Mouse (Mus musculus): ENCODE data around the gene Gtpbp1.

Gtpbp1 gene

GRCm38 (mm10) chr15:79755977-79756625 lies 65.5 kb downstream of the Gtpbp1 start:
- DNase-seq, result no peak

GRCm38 (mm10) chr15:79757118-79757517 lies 66.5 kb downstream of the Gtpbp1 start:
- no peak for DNase-seq

- no peak for DNase-seq
These were observed 70.3 kb downstream of the Gtpbp1 start for GRCm38 (mm10) chr15:79760956-79761355.

- DNase-seq, result no peak
These were observed 72.4 kb downstream of the Gtpbp1 start for GRCm38 (mm10) chr15:79763001-79763400.

- DNase-seq, result peak; percentile 73 to 81
These were observed 73.1 kb downstream of the Gtpbp1 start for GRCm38 (mm10) chr15:79763601-79764246.

GRCm38 (mm10) chr15:79764539-79765267 lies 74.1 kb downstream of the Gtpbp1 start:
- DNase-seq, result peak in 1 of 2 experiments; percentile 71

- peak; percentile 73 to 76 for DNase-seq
These were observed 74.7 kb downstream of the Gtpbp1 start for GRCm38 (mm10) chr15:79765361-79765760.

- peak in 1 of 2 experiments; percentile 51 for DNase-seq
These were observed 75.5 kb downstream of the Gtpbp1 start for GRCm38 (mm10) chr15:79766168-79766567.

GRCm38 (mm10) chr15:79766586-79767071 lies 76.0 kb downstream of the Gtpbp1 start:
- DNase-seq, result peak in 1 of 2 experiments; percentile 65

GRCm38 (mm10) chr15:79767327-79767961 lies 76.8 kb downstream of the Gtpbp1 start:
- DNase-seq, result peak in 1 of 2 experiments; percentile 59

- no peak for DNase-seq
These were observed 77.7 kb downstream of the Gtpbp1 start for GRCm38 (mm10) chr15:79768302-79768701.

- no peak for DNase-seq
These were observed 80.1 kb downstream of the Gtpbp1 start for GRCm38 (mm10) chr15:79770629-79771240.

Data from cerebellum, postnatal 14 days (tissue).